Mouse (Mus musculus): Measurements from ENCODE around the gene Tex26.

DNA sequence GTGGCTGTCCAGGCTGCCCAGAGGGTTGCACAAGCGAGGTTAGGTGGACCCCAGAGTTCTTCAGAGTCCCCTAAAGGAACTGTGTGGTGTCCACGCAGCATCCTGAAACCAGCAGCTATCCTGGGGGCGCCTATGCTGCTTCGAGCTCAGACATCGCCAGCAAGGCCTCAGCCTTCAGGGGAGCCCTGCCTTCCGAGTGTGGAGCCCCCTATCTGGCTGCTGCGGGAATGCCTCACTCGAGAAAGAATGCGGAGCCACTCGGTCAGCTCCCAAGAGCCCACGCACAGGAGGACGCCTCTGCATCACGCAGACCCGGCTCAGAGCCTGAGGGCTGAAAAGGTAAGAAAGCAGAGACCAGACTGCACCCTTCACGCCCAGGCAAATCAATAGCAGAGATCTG, 50.8 kb downstream of the Tex26 start:
- TF ChIP-seq CTCF (IDR thresholded peaks at IDR 0.05; ENCODE audit: control insufficient read depth, insufficient read depth, insufficient read length) (no peak), CEBPB (IDR thresholded peaks at IDR 0.05; ENCODE audit: low read depth) (no peak), MYOG (IDR thresholded peaks at IDR 0.05; ENCODE audit: control insufficient read depth, extremely low read depth, insufficient read length) (no peak), USF1 (IDR thresholded peaks at IDR 0.05; ENCODE audit: low read depth) (no peak), MYOD1 (IDR thresholded peaks at IDR 0.05; ENCODE audit: control insufficient read depth, insufficient read length, low read depth) (no peak), MAX (IDR thresholded peaks at IDR 0.05) (no peak)

Data from C2C12 (cell line).